Mouse (Mus musculus): ENCODE results near the gene Rabepk. TPM values are rescaled to one million over a fixed set of nuclear protein-coding genes. Genes with fewer than 3 reads are reported as not detected.
"Not testable (repeated sequence)": the region's sequence is repeated elsewhere in the genome, so short reads cannot be mapped to it uniquely, and the experiment has no call there.

Gene Rabepk
- polyA plus RNA-seq, 1 experiment = 59.9 TPM

- H3ac ChIP-seq (ENCODE audit: control insufficient read depth, insufficient read length, low read depth) = peak overlapping the region; percentile 43
- peak overlapping the region; percentile 89 for H3K4me3 ChIP-seq (ENCODE audit: insufficient read depth, poor library complexity, severe bottlenecking)
- H3K79me3 ChIP-seq (ENCODE audit: low read depth) = peaks cover 25% of the 10 kb centered on the region
- no peaks in the 10 kb centered on the region for H3K27me3 ChIP-seq (ENCODE audit: control insufficient read depth, insufficient read depth, insufficient read length)
- peaks cover 43% of the 10 kb centered on the region for H3K79me2 ChIP-seq (ENCODE audit: control insufficient read depth, insufficient read depth)
- no peak for TF ChIP-seq MYOD1 (IDR thresholded peaks at IDR 0.05; ENCODE audit: control insufficient read depth, insufficient read length, low read depth)
- TF ChIP-seq CTCF (IDR thresholded peaks at IDR 0.05; ENCODE audit: control insufficient read depth, insufficient read depth, insufficient read length) = no peak
- TF ChIP-seq CEBPB (IDR thresholded peaks at IDR 0.05; ENCODE audit: low read depth) = no peak
- TF ChIP-seq MAX (IDR thresholded peaks at IDR 0.05) = no peak
- TF ChIP-seq FOSL1 (IDR thresholded peaks at IDR 0.05; ENCODE audit: insufficient read depth, low read length, poor library complexity, severe bottlenecking) = no peak
- no peak for TF ChIP-seq MYOG (IDR thresholded peaks at IDR 0.05; ENCODE audit: control insufficient read depth, extremely low read depth, insufficient read length)
- TF ChIP-seq USF1 (IDR thresholded peaks at IDR 0.05; ENCODE audit: low read depth) = no peak
- H3K36me3 ChIP-seq (ENCODE audit: control insufficient read depth, insufficient read depth) = peaks cover 14% of the 10 kb centered on the region
These were observed 26.9 kb upstream of the Rabepk start for GRCm38 (mm10) chr2:34826460-34827231.

GRCm38 (mm10) chr2:34825827-34826459, 26.2 kb upstream of the Rabepk start, which contains the start of gene Fbxw2:
TSS of gene Fbxw2 (minus strand) at chr2:34826311.
- Histone ChIP-seq H3K36me3 (ENCODE audit: control insufficient read depth, insufficient read depth) (peaks cover 21% of the 10 kb centered on the region), H3K79me3 (ENCODE audit: low read depth) (peaks cover 27% of the 10 kb centered on the region), H3ac (ENCODE audit: control insufficient read depth, insufficient read length, low read depth) (peak within 1 kb of the TSS; percentile 96), H3K79me2 (ENCODE audit: control insufficient read depth, insufficient read depth) (peaks cover 43% of the 10 kb centered on the region), H3K27me3 (ENCODE audit: control insufficient read depth, insufficient read depth, insufficient read length) (no peaks in the 10 kb centered on the region), H3K4me3 (ENCODE audit: insufficient read depth, poor library complexity, severe bottlenecking) (peak within 1 kb of the TSS; percentile 89)
- no peak for TF ChIP-seq MYOD1 (IDR thresholded peaks at IDR 0.05; ENCODE audit: control insufficient read depth, insufficient read length, low read depth)
- peak; percentile 93 for TF ChIP-seq MAX (IDR thresholded peaks at IDR 0.05)

DNA sequence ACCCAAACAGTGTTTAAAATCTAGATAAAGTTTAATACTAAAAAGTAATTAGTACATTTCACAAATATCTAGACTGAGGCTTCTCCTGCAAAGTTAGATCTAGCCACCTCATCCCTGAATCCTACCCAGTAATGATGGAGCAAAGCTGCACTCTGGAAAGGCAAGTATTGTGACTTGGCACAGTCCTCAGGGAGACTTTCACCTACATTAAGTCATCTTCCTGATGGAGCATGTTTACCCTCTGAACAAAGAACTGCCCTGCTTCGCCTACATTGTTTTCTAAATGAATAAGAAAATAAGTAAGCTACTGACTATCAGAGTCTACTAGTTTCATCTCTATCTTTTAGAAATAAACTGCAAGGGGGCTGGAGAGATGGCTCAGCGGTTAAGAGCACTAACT, 18.8 kb upstream of the Rabepk start:
- Histone ChIP-seq H3K4me3 (ENCODE audit: insufficient read depth, poor library complexity, severe bottlenecking) (no peak overlapping the region), H3K79me3 (ENCODE audit: low read depth) (peaks cover 16% of the 10 kb centered on the region), H3ac (ENCODE audit: control insufficient read depth, insufficient read length, low read depth) (no peak overlapping the region), H3K27me3 (ENCODE audit: control insufficient read depth, insufficient read depth, insufficient read length) (no peaks in the 10 kb centered on the region), H3K79me2 (ENCODE audit: control insufficient read depth, insufficient read depth) (peaks cover 62% of the 10 kb centered on the region), H3K36me3 (ENCODE audit: control insufficient read depth, insufficient read depth) (peaks cover 88% of the 10 kb centered on the region)
- TF ChIP-seq CEBPB (IDR thresholded peaks at IDR 0.05; ENCODE audit: low read depth) (no peak), MYOG (IDR thresholded peaks at IDR 0.05; ENCODE audit: control insufficient read depth, extremely low read depth, insufficient read length) (no peak), MYOD1 (IDR thresholded peaks at IDR 0.05; ENCODE audit: control insufficient read depth, insufficient read length, low read depth) (no peak), FOSL1 (IDR thresholded peaks at IDR 0.05; ENCODE audit: insufficient read depth, low read length, poor library complexity, severe bottlenecking) (no peak), MAX (IDR thresholded peaks at IDR 0.05) (no peak), USF1 (IDR thresholded peaks at IDR 0.05; ENCODE audit: low read depth) (no peak), CTCF (IDR thresholded peaks at IDR 0.05; ENCODE audit: control insufficient read depth, insufficient read depth, insufficient read length) (no peak)

DNA sequence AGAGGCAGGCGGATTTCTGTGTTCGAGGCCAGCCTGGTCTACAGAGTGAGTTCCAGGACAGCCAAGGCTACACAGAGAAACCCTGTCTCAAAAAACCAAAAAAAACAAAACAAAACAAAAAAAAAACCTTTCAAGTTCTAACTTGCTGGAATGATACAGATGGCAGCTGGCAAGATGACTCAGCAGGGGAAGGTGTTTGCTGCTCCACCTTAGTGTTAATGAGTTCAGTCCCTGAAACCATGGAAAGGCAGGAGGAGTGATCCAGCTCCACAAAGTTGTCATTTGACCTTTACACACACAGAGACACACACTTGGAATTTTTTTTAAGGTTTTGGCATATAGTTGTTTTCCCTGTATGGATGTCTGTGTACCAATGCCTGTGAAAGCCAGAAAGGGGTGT, 16.2 kb upstream of the Rabepk start:
- not testable (repeated sequence) for H3ac ChIP-seq (ENCODE audit: control insufficient read depth, insufficient read length, low read depth); H3K4me3 ChIP-seq (ENCODE audit: insufficient read depth, poor library complexity, severe bottlenecking); H3K27me3 ChIP-seq (ENCODE audit: control insufficient read depth, insufficient read depth, insufficient read length)
- H3K79me2 ChIP-seq (ENCODE audit: control insufficient read depth, insufficient read depth) = peaks cover 69% of the 10 kb centered on the region
- peaks cover 14% of the 10 kb centered on the region for H3K79me3 ChIP-seq (ENCODE audit: low read depth)
- peaks cover 92% of the 10 kb centered on the region for H3K36me3 ChIP-seq (ENCODE audit: control insufficient read depth, insufficient read depth)

GRCm38 (mm10) chr2:34812706-34813105, 13.0 kb upstream of the Rabepk start:
- no peak for TF ChIP-seq MYOD1 (IDR thresholded peaks at IDR 0.05; ENCODE audit: control insufficient read depth, insufficient read length, low read depth)
- no peak for TF ChIP-seq USF1 (IDR thresholded peaks at IDR 0.05; ENCODE audit: low read depth)
- TF ChIP-seq MAX (IDR thresholded peaks at IDR 0.05) = no peak
- TF ChIP-seq MYOG (IDR thresholded peaks at IDR 0.05; ENCODE audit: control insufficient read depth, extremely low read depth, insufficient read length) = no peak
- no peak for TF ChIP-seq CEBPB (IDR thresholded peaks at IDR 0.05; ENCODE audit: low read depth)
- no peak for TF ChIP-seq CTCF (IDR thresholded peaks at IDR 0.05; ENCODE audit: control insufficient read depth, insufficient read depth, insufficient read length)
- TF ChIP-seq FOSL1 (IDR thresholded peaks at IDR 0.05; ENCODE audit: insufficient read depth, low read length, poor library complexity, severe bottlenecking) = no peak
- Histone ChIP-seq H3K79me3 (ENCODE audit: low read depth) (peaks cover 34% of the 10 kb centered on the region), H3K36me3 (ENCODE audit: control insufficient read depth, insufficient read depth) (peaks cover 83% of the 10 kb centered on the region), H3K79me2 (ENCODE audit: control insufficient read depth, insufficient read depth) (peaks cover 93% of the 10 kb centered on the region), H3K4me3 (ENCODE audit: insufficient read depth, poor library complexity, severe bottlenecking) (no peak overlapping the region), H3ac (ENCODE audit: control insufficient read depth, insufficient read length, low read depth) (no peak overlapping the region), H3K27me3 (ENCODE audit: control insufficient read depth, insufficient read depth, insufficient read length) (no peaks in the 10 kb centered on the region)

DNA sequence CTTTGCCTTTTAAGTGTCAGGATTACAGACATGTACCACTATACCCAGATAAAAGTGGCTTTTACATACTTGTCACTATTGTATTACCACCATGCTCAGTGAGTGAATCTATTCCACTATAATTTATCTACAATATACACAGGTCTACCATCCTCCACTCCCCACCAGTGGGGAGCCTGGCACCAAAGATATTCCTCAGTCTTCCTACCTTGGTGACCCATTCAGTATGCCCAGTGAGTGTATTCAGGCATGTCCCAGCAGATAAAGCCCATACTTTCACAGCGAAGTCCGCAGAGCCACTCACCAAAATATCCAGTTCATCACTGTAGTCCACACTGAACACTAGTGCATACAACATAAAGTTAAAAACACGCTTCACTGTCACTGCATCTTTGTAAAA, 11.1 kb upstream of the Rabepk start:
- H3K79me2 ChIP-seq (ENCODE audit: control insufficient read depth, insufficient read depth) = peaks cover 97% of the 10 kb centered on the region
- H3ac ChIP-seq (ENCODE audit: control insufficient read depth, insufficient read length, low read depth) = no peak overlapping the region
- H3K79me3 ChIP-seq (ENCODE audit: low read depth) = peaks cover 44% of the 10 kb centered on the region
- H3K4me3 ChIP-seq (ENCODE audit: insufficient read depth, poor library complexity, severe bottlenecking) = no peak overlapping the region
- H3K27me3 ChIP-seq (ENCODE audit: control insufficient read depth, insufficient read depth, insufficient read length) = no peaks in the 10 kb centered on the region
- H3K36me3 ChIP-seq (ENCODE audit: control insufficient read depth, insufficient read depth) = peaks cover 82% of the 10 kb centered on the region
- TF ChIP-seq MYOD1 (IDR thresholded peaks at IDR 0.05; ENCODE audit: control insufficient read depth, insufficient read length, low read depth) = no peak
- TF ChIP-seq USF1 (IDR thresholded peaks at IDR 0.05; ENCODE audit: low read depth) = no peak
- TF ChIP-seq FOSL1 (IDR thresholded peaks at IDR 0.05; ENCODE audit: insufficient read depth, low read length, poor library complexity, severe bottlenecking) = no peak
- no peak for TF ChIP-seq MYOG (IDR thresholded peaks at IDR 0.05; ENCODE audit: control insufficient read depth, extremely low read depth, insufficient read length)
- TF ChIP-seq MAX (IDR thresholded peaks at IDR 0.05) = no peak
- no peak for TF ChIP-seq CEBPB (IDR thresholded peaks at IDR 0.05; ENCODE audit: low read depth)
- TF ChIP-seq CTCF (IDR thresholded peaks at IDR 0.05; ENCODE audit: control insufficient read depth, insufficient read depth, insufficient read length) = no peak

All from C2C12 (cell line).